Comparison of ENCODE assay signal across 8 mouse cellular contexts in genomic region chr1:170612968-170613872, GRCm38 (mm10). TPM values are rescaled to one million over a fixed set of nuclear protein-coding genes. Genes with fewer than 3 reads are reported as not detected.
A peak's percentile ranks its signal among the peaks of the same experiment; 100 is the strongest.
DNase-seq lines count a peak whose midpoint lies in the region; ATAC-seq and TF ChIP-seq lines count a peak whose summit lies in the region.

No protein-coding gene starts in this region.

- peak; percentile 53; the same call in 1 of the 2 replicates for TF ChIP-seq EP300 in heart, adult 2 months (IDR thresholded peaks at IDR 0.05; ENCODE audit: insufficient read depth, low read depth, low read length)

- H3K9me3 ChIP-seq in midbrain, embryonic 13.5 days = no peaks in the 10 kb centered on the region

- 55% methylated on average over 18 of the region's 18 CpGs for WGBS in heart, adult 2 months
- 57% methylated on average over 18 of the region's 18 CpGs for WGBS in midbrain, embryonic 13.5 days
- 56% methylated on average over 18 of the region's 18 CpGs for WGBS in small intestine, adult 2 months

- peak; percentile 95 for TF ChIP-seq CTCF in heart, adult 2 months (IDR thresholded peaks at IDR 0.05)
- TF ChIP-seq CTCF in small intestine, adult 2 months (IDR thresholded peaks at IDR 0.05; ENCODE audit: extremely low read depth, insufficient read length, insufficient replicate concordance, low read depth, low read length) = peak; percentile 55; the same call in 1 of the 2 replicates

- no peak overlapping the region for H3K27ac ChIP-seq in heart, adult 2 months
- no peak overlapping the region for H3K27ac ChIP-seq in midbrain, embryonic 13.5 days
- H3K27ac ChIP-seq in small intestine, adult 2 months (ENCODE audit: insufficient read depth, low read depth, low read length) = no peak overlapping the region

- ATAC-seq in midbrain, embryonic 13.5 days = peak; percentile 96

- H3K4me1 ChIP-seq in heart, adult 2 months (ENCODE audit: control insufficient read depth, insufficient read depth, low read length) = no peaks in the 10 kb centered on the region; the same call in 1 of the 2 replicates
- no peaks in the 10 kb centered on the region for H3K4me1 ChIP-seq in midbrain, embryonic 13.5 days (replicated peaks)
- H3K4me1 ChIP-seq in small intestine, adult 2 months (ENCODE audit: control insufficient read depth, insufficient read depth, insufficient read length, low read length) = no peaks in the 10 kb centered on the region

- no peak overlapping the region for H3K4me2 ChIP-seq in midbrain, embryonic 13.5 days (replicated peaks)

- no peaks in the 10 kb centered on the region for H3K27me3 ChIP-seq in heart, adult 2 months (ENCODE audit: control insufficient read depth, insufficient read depth, low read length)
- H3K27me3 ChIP-seq in midbrain, embryonic 13.5 days = no peaks in the 10 kb centered on the region
- no peaks in the 10 kb centered on the region for H3K27me3 ChIP-seq in small intestine, adult 2 months (ENCODE audit: control insufficient read depth, insufficient read depth, low read length)

- no peaks in the 10 kb centered on the region for H3K36me3 ChIP-seq in heart, adult 2 months (ENCODE audit: control insufficient read depth, insufficient read depth, low read length)
- no peaks in the 10 kb centered on the region for H3K36me3 ChIP-seq in midbrain, embryonic 13.5 days
- no peaks in the 10 kb centered on the region for H3K36me3 ChIP-seq in small intestine, adult 2 months (ENCODE audit: control insufficient read depth, insufficient read depth, low read length)

- intact Hi-C loops in heart, adult 2 months (cut with DNase I) = loop anchor here (1.0 to 2.0 kb wide), 2 partner anchors 321 to 394 kb away; no protein-coding TSS in a partner anchor
- intact Hi-C loops in heart, postnatal 25 days (cut with DNase I) = loop anchor here (2.0 to 5.0 kb wide), 3 partner anchors 61 to 394 kb away; no protein-coding TSS in a partner anchor
- intact Hi-C loops in gastrocnemius, postnatal 14 days (cut with DNase I; ENCODE audit: low total_unique reads) = loop anchor here (5.0 kb wide), 1 partner anchor 321 kb away; no protein-coding TSS in a partner anchor
- intact Hi-C loops in left cerebral cortex, postnatal 36 days (cut with DNase I) = loop anchor here (1.0 kb wide), 1 partner anchor 321 kb away; no protein-coding TSS in a partner anchor

- no peak for TF ChIP-seq POLR2A in heart, adult 2 months (IDR thresholded peaks at IDR 0.05; ENCODE audit: insufficient read depth, low read depth, low read length)
- TF ChIP-seq POLR2A in small intestine, adult 2 months (IDR thresholded peaks at IDR 0.05; ENCODE audit: low read depth, low read length) = no peak

- H3K79me2 ChIP-seq in heart, adult 2 months (replicated peaks; ENCODE audit: control insufficient read depth, insufficient read depth, low read length) = no peaks in the 10 kb centered on the region

- no peak overlapping the region for H3K4me3 ChIP-seq in heart, adult 2 months
- no peak overlapping the region for H3K4me3 ChIP-seq in midbrain, embryonic 13.5 days (replicated peaks)
- H3K4me3 ChIP-seq in small intestine, adult 2 months (ENCODE audit: low read depth, low read length) = no peak overlapping the region

- DNase-seq in heart, adult 2 months = peak; percentile 43 to 60
- no peak for DNase-seq in heart, postnatal 25 days (ENCODE audit: low spot score)
- peak; percentile 88 for DNase-seq in embryo, embryonic 11 days
- peak; percentile 66 for DNase-seq in gastrocnemius, postnatal 14 days
- DNase-seq in kidney, adult 18-20 months = peak; percentile 72
- peak; percentile 59 to 68 for DNase-seq in left cerebral cortex, postnatal 36 days (ENCODE audit: low spot score in 2 of 2)

- H3K9ac ChIP-seq in heart, adult 2 months (ENCODE audit: low read depth, low read length) = no peak overlapping the region
- H3K9ac ChIP-seq in midbrain, embryonic 13.5 days (replicated peaks) = no peak overlapping the region

RNA-seq across cellular contexts. Expression of gene Nos1ap, which starts 23.6 kb away (rescaled TPM):
- total RNA-seq in heart, adult 2 months (2021) = 10 to 100 TPM; 22.0 to 24.0 TPM
- 10.7 and 11.5 TPM in 2 replicates for polyA plus RNA-seq in heart, adult 2 months (2012; rRNA removed)
- total RNA-seq in heart, postnatal 25 days (2021) = 10 to 100 TPM; 23.4 to 24.3 TPM
- total RNA-seq in gastrocnemius, postnatal 14 days (2021) = 1 to 10 TPM; 1.6 to 1.7 TPM
- total RNA-seq in left cerebral cortex, postnatal 36 days (2021) = 100 to 1,000 TPM; 190 to 195 TPM
- 16.4 and 17.2 TPM in 2 replicates for polyA plus RNA-seq in midbrain, embryonic 13.5 days (2015; fragmentation: Nextera tagmentation; extraction: Ambion mirVana)
- polyA plus RNA-seq in small intestine, adult 2 months (2012; rRNA removed) = 8.6 and 79.8 TPM in 2 replicates

RNA-seq across cellular contexts. Expression of gene Olfml2b, which starts 31.1 kb away (rescaled TPM):
- total RNA-seq in heart, adult 2 months (2021) = 10 to 100 TPM; 11.1 to 18.0 TPM
- polyA plus RNA-seq in heart, adult 2 months (2012; rRNA removed) = 15.4 and 34.0 TPM in 2 replicates
- total RNA-seq in heart, postnatal 25 days (2021) = 10 to 100 TPM in 1 of 2 experiments, 1 to 10 TPM in 1; 9.8 to 13.1 TPM
- total RNA-seq in gastrocnemius, postnatal 14 days (2021) = 10 to 100 TPM; 27.6 to 35.9 TPM
- 1 to 10 TPM; 3.1 to 4.6 TPM for total RNA-seq in left cerebral cortex, postnatal 36 days (2021)
- polyA plus RNA-seq in midbrain, embryonic 13.5 days (2015; fragmentation: Nextera tagmentation; extraction: Ambion mirVana) = 3.8 and 4.3 TPM in 2 replicates
- polyA plus RNA-seq in small intestine, adult 2 months (2012; rRNA removed) = 3.2 and 5.0 TPM in 2 replicates

Comparison
In these comparisons a context has a peak if more than half of its experiments do, and no peak if none do; other contexts are left out.
1. RNA of gene Nos1ap, which starts 23.6 kb away (total RNA-seq): 190 to 195 TPM in left cerebral cortex, postnatal 36 days, 23.4 to 24.3 TPM in heart, postnatal 25 days and 22.0 to 24.0 TPM in heart, adult 2 months; 1.6 to 1.7 TPM in gastrocnemius, postnatal 14 days; every median in the first group is over 4 times any median in the second.